Mouse (Mus musculus) heart, postnatal 0 days (tissue): ENCODE results near the gene Incenp. TPM values are rescaled to one million over a fixed set of nuclear protein-coding genes. Genes with fewer than 3 reads are reported as not detected.

Experiments
- ATAC-seq: fragments of 200-750 bp; cut with Nextera tagmentation; 2 replicates; pipeline ENCODE4 v1.8.0; 2017; ENCODE audit warnings: low read depth, moderate number of reproducible peaks, moderate library complexity; ENCODE audit not compliant: insufficient read depth
- DNase-seq: peaks from one replicate; pipeline ENCODE4 v3.0.0-alpha.2; 2016; ENCODE audit warnings: low spot score
- H3K27ac ChIP-seq: fragments of 300-500 bp; sonication (generic); 2 replicates; pipeline ENCODE4 v1.5.1; 2014; ENCODE audit warnings: low read depth, mild to moderate bottlenecking
- H3K27me3 ChIP-seq: fragments of 300-500 bp; sonication (generic); 2 replicates; pipeline ENCODE4 v1.6.1; 2014; ENCODE audit warnings: low read length, mixed read lengths; ENCODE audit not compliant: control insufficient read depth, insufficient read depth
- H3K36me3 ChIP-seq: fragments of 300-500 bp; sonication (generic); replicated peaks from 2 replicates; pipeline ENCODE4 v1.6.1; 2014; ENCODE audit warnings: low read length, mixed read lengths; ENCODE audit not compliant: control insufficient read depth, insufficient read depth
- H3K4me1 ChIP-seq: fragments of 300-500 bp; sonication (generic); 2 replicates; pipeline ENCODE4 v1.6.1; 2014; ENCODE audit warnings: antibody characterized with exemption; ENCODE audit not compliant: control insufficient read depth, insufficient read depth
- H3K4me2 ChIP-seq: fragments of 300-500 bp; sonication (generic); 2 replicates; pipeline ENCODE4 v1.6.1; 2014; ENCODE audit warnings: low read depth, mild to moderate bottlenecking, low read length, moderate library complexity
- H3K4me3 ChIP-seq: fragments of 300-500 bp; sonication (generic); 2 replicates; pipeline ENCODE4 v1.5.1; 2014; ENCODE audit warnings: low read depth, low read length
- H3K9ac ChIP-seq: fragments of 300-500 bp; sonication (generic); replicated peaks from 2 replicates; pipeline ENCODE4 v1.6.1; 2014; ENCODE audit warnings: low read depth, low read length, mixed read lengths
- H3K9me3 ChIP-seq: fragments of 300-500 bp; sonication (generic); replicated peaks from 2 replicates; pipeline ENCODE4 v1.6.1; 2016; ENCODE audit warnings: low read length; ENCODE audit not compliant: control insufficient read depth
- CTCF ChIP-seq: IDR thresholded peaks from 2 replicates; pipeline ENCODE4 v1.5.1; 2016; ENCODE audit warnings: antibody characterized with exemption, control low read depth, low read depth
- EP300 ChIP-seq: IDR thresholded peaks from 2 replicates; pipeline ENCODE4 v1.6.1; 2016; ENCODE audit warnings: antibody characterized with exemption, low read depth
- WGBS: fragments of 180-500 bp; shearing (Covaris S2); extraction: QIAGEN DNeasy Blood & Tissue Kit; methylation state at CpG from one replicate; pipeline ENCODE4 v1.1.7; 2014; 5-methylcytosine and 5-hydroxymethylcytosine counted together
- polyA plus RNA-seq: library from polyadenylated mRNA; unstranded; fragments of >200 nt; fragmentation: Nextera tagmentation; extraction: Ambion mirVana; gene quantifications from 2 replicates; pipeline ENCODE4 v1.2.1, GENCODE M21; 2015
- total RNA-seq: library from RNA; depleted of rRNA; stranded (reverse); fragments of >200 nt; gene quantifications from 2 replicates; pipeline ENCODE4 v1.2.3, GENCODE M21; 2014; ENCODE audit warnings: low replicate concordance

Incenp gene
- total and polyA plus RNA-seq, 2 experiments from 2014 or later, result 14.6 to 16.1 TPM

DNA sequence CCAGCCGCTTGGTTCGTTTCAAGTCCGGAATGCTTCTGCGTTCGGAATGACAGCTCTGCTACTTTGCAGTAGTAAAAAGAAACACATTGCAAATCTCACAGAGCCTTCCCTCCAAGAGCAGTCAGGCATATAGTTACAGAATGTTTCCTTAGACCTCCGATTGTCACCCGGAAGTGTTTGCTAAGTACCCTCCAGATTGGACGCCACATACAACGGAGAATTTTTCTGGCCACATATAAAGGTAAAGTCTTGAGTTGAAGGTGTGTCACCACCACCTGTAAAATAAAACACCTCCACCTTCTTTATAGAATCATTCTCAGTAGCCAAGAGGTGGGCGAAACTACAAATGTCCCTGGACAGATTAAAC is 412 bp upstream of the Incenp start:
- peak overlapping the region; percentile 90 for H3K4me3 ChIP-seq
- H3K27me3 ChIP-seq, result no peaks in the 10 kb centered on the region
- H3K9me3 ChIP-seq, result no peaks in the 10 kb centered on the region
- H3K27ac ChIP-seq, result peak overlapping the region; percentile 86
- peaks cover 14% of the 10 kb centered on the region for H3K4me1 ChIP-seq
- peaks cover 8% of the 10 kb centered on the region for H3K36me3 ChIP-seq
- TF ChIP-seq CTCF, result no peak
- no peak for TF ChIP-seq EP300
- DNase-seq (no peak), ATAC-seq (peak; percentile 52)
- WGBS, result 8% methylated on average over 10 of the region's 10 CpGs
- H3K9ac ChIP-seq, result peak overlapping the region; percentile 50
- H3K4me2 ChIP-seq, result peak overlapping the region; percentile 63

DNA sequence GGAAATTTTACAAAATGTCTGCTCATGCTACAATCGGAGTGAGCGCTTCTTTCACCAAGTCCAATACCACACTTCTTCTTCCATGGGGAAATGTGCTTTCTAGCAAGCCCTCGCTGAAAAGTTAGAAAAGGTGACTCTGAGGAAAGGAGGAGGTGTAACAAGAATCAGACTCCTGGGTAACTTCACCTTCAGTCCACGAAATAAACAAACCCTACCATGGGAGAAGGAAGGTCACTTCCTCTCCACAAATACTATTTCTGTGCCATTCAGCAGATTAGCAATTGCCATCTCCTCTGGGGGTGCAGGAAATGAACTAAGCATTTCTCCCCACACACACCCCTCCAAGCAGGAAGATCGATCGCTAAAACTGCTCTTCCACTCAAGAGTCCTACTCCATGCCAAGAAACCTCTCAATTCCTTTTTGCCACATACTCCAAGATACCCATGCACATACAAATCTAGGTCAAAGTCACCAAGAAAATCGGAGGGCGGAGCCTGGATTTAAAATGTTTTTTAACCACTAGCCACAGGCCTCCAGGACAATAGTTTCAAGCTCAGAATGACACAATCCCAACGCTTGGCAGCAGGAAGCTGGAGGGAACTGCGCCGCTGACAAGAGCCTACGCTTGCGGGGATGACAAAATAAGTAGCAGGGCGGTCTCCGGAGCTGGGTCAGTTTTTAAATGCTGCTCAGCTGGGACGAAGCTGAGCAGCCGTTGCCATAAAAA is 848 bp downstream of the Incenp start:
- Histone ChIP-seq H3K27me3 (no peaks in the 10 kb centered on the region), H3K27ac (peak overlapping the region; percentile 86), H3K4me1 (peaks cover 14% of the 10 kb centered on the region), H3K36me3 (peaks cover 20% of the 10 kb centered on the region), H3K9ac (peak overlapping the region; percentile 78), H3K9me3 (no peaks in the 10 kb centered on the region), H3K4me3 (peak overlapping the region; percentile 90), H3K4me2 (peak overlapping the region; percentile 82)
- 7% methylated on average over 17 of the region's 17 CpGs for WGBS
- peak; percentile 16 for DNase-seq
- no peak for ATAC-seq
- TF ChIP-seq CTCF, result no peak
- no peak for TF ChIP-seq EP300

DNA sequence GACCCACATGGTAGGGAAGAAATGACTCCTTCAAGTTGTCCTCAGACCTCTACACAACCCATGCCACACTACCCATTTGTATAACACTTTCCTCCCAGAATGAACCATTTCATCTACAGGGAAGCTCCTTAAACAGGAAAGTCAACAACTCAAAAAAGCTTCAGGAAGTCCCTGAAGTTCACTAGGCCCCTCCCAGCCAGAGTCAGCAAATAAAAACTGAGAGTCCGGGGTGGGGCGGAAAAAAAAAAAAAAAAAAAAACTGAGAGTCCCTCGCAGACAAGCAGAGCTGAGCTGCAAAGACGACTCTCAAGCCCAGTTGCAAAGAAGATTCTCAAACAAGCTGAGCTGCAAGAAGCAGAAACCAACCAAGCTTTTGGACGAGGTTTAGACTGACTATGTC is 3.3 kb downstream of the Incenp start:
- H3K9me3 ChIP-seq, result no peaks in the 10 kb centered on the region
- H3K4me3 ChIP-seq, result no peak overlapping the region
- no peak for TF ChIP-seq EP300
- no peak for TF ChIP-seq CTCF
- no peak overlapping the region for H3K27ac ChIP-seq
- H3K27me3 ChIP-seq, result no peaks in the 10 kb centered on the region
- H3K4me2 ChIP-seq, result no peak overlapping the region
- DNase-seq (no peak), ATAC-seq (no peak)
- H3K9ac ChIP-seq, result no peak overlapping the region
- 58% methylated on average over 5 of the region's 5 CpGs for WGBS
- peaks cover 43% of the 10 kb centered on the region for H3K36me3 ChIP-seq
- H3K4me1 ChIP-seq, result peaks cover 14% of the 10 kb centered on the region

DNA sequence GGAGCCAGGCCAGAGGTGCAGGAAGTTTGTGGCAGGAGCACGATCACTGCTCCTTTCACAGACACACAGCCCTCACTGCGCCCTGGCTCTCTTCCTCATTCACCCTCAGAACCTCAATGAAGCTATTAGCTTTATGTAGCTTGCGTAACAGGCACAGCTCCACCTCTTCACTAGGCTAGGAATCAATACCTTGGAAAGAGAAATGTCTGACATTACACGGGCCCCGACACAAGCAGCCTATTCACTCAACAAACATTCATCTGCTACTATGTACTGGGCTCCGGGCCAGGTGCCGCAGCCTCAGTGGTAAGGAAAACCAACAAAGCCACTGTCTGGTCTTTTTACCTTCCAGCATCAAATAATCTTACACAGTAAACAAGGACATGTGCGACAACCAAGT is 12.6 kb downstream of the Incenp start:
- Histone ChIP-seq H3K4me1 (no peaks in the 10 kb centered on the region), H3K4me3 (no peak overlapping the region), H3K36me3 (peaks cover 84% of the 10 kb centered on the region), H3K9ac (no peak overlapping the region), H3K4me2 (no peak overlapping the region), H3K27me3 (no peaks in the 10 kb centered on the region), H3K9me3 (no peaks in the 10 kb centered on the region), H3K27ac (no peak overlapping the region)
- ATAC-seq (no peak), DNase-seq (no peak)
- WGBS, result 82% methylated on average over 8 of the region's 8 CpGs
- TF ChIP-seq CTCF, result no peak
- TF ChIP-seq EP300, result no peak

DNA sequence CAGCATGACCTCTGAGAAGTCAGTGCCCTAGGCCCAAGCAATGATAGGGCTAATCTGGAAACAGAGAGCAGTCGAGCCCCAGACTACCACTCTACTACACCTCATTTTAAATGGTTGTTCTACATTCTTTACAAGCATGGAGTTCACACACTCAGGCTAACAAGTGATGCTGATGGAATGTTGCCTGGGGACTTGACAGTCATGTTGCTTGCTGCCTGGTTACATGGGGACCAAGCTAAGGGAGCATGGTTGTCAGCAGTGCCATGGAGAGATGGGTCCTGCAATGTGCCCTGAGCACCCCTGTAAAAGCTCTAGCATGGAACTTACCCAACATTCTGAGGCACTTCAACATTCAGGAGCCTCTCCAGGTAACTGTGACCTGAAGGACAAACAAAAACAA is 13.0 kb downstream of the Incenp start:
- DNase-seq (no peak), ATAC-seq (no peak)
- no peak overlapping the region for H3K27ac ChIP-seq
- H3K4me1 ChIP-seq, result no peaks in the 10 kb centered on the region
- no peaks in the 10 kb centered on the region for H3K9me3 ChIP-seq
- H3K9ac ChIP-seq, result no peak overlapping the region
- H3K36me3 ChIP-seq, result peaks cover 84% of the 10 kb centered on the region
- TF ChIP-seq EP300 (no peak), CTCF (no peak)
- WGBS, result 63% methylated on average over 1 of the region's 1 CpGs
- H3K4me3 ChIP-seq, result no peak overlapping the region
- H3K4me2 ChIP-seq, result no peak overlapping the region
- no peaks in the 10 kb centered on the region for H3K27me3 ChIP-seq

DNA sequence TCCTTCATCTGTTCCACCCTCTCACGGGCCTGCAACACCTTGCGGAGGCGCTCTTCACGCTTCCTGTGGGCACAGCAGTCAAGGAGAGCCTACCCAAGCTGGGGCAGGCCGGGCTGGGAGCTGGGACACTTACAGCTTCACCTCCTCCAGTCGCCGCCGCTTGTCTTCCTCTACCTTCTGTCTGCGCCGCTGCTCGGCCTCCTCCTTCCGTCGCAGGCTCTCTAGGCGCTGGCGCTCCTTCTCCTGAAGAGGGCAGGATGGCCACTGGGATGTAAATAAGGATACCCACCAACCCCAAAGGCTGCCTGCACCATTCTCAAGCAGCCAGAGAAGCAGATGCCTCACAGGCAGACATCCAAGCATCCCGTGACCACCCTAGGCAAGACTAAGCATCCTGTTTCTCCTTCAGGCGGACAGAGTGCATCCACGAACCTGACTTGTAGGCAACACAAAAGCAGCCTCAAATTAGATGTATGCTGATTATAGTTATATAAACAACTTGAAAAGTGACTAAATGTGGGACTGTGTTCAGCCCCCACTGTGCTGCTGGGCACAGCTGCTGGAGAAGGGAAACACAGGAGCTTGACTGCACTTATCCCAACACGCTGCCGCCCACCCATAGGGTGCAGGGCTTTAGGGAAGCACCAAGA is 21.0 kb downstream of the Incenp start:
- WGBS, result 95% methylated on average over 20 of the region's 20 CpGs
- no peak for DNase-seq

More for the DNA sequence above, 21.0 kb downstream of the Incenp start:
- Histone ChIP-seq H3K36me3 (peaks cover 91% of the 10 kb centered on the region), H3K4me2 (no peak overlapping the region), H3K9me3 (no peaks in the 10 kb centered on the region), H3K27ac (no peak overlapping the region), H3K4me1 (no peaks in the 10 kb centered on the region), H3K9ac (no peak overlapping the region), H3K4me3 (no peak overlapping the region), H3K27me3 (no peaks in the 10 kb centered on the region)
- TF ChIP-seq EP300 (no peak), CTCF (no peak)
- no peak for ATAC-seq
